Mouse (Mus musculus) forebrain, postnatal 0 days (tissue): Measurements from ENCODE around the gene Phb. TPM values are rescaled to one million over a fixed set of nuclear protein-coding genes. Genes with fewer than 3 reads are reported as not detected.

ENCODE experiments used
- ATAC-seq: fragments of 200-750 bp; cut with Nextera tagmentation; 2 replicates; pipeline ENCODE4 v1.8.0; 2017; ENCODE audit warnings: mild to moderate bottlenecking, moderate library complexity
- DNase-seq: peaks from one replicate; pipeline ENCODE4 v3.0.0-alpha.2; 2015
- H3K27ac ChIP-seq: fragments of 300-500 bp; sonication (generic); 2 replicates; pipeline ENCODE4 v1.5.1; 2014; ENCODE audit warnings: low read depth, mild to moderate bottlenecking, antibody characterized with exemption, low read length, moderate library complexity, mixed read lengths
- H3K27me3 ChIP-seq: fragments of 300-500 bp; sonication (generic); 2 replicates; pipeline ENCODE4 v1.6.1; 2014; ENCODE audit warnings: mild to moderate bottlenecking, low read length, mixed read lengths; ENCODE audit not compliant: insufficient read depth
- H3K36me3 ChIP-seq: fragments of 300-500 bp; sonication (generic); 2 replicates; pipeline ENCODE4 v1.6.1; 2014; ENCODE audit warnings: mild to moderate bottlenecking, moderate library complexity; ENCODE audit not compliant: insufficient read depth
- H3K4me1 ChIP-seq: fragments of 300-500 bp; sonication (generic); 2 replicates; pipeline ENCODE4 v1.6.1; 2014; ENCODE audit warnings: antibody characterized with exemption; ENCODE audit not compliant: insufficient read depth
- H3K4me2 ChIP-seq: fragments of 300-500 bp; sonication (generic); 2 replicates; pipeline ENCODE4 v1.6.1; 2014; ENCODE audit warnings: low read depth, mild to moderate bottlenecking, moderate library complexity
- H3K4me3 ChIP-seq: fragments of 300-500 bp; sonication (generic); 2 replicates; pipeline ENCODE4 v1.5.1; 2014; ENCODE audit warnings: low read depth, low read length, mixed read lengths
- H3K9ac ChIP-seq: fragments of 300-500 bp; sonication (generic); 2 replicates; pipeline ENCODE4 v1.6.1; 2014; ENCODE audit warnings: mild to moderate bottlenecking
- H3K9me3 ChIP-seq: fragments of 300-500 bp; sonication (generic); 2 replicates; pipeline ENCODE4 v1.6.1; 2016; ENCODE audit warnings: low read length
- CTCF ChIP-seq: sonication (generic); IDR thresholded peaks from 2 replicates; pipeline ENCODE4 v1.5.1; 2016; ENCODE audit warnings: antibody characterized with exemption, control low read depth, low read depth
- WGBS: fragments of 180-500 bp; shearing (Covaris S2); extraction: QIAGEN DNeasy Blood & Tissue Kit; methylation state at CpG from one replicate; pipeline ENCODE4 v1.1.7; 2014; 5-methylcytosine and 5-hydroxymethylcytosine counted together
- polyA plus RNA-seq: library from polyadenylated mRNA; unstranded; fragments of >200 nt; fragmentation: Nextera tagmentation; extraction: Ambion mirVana; gene quantifications from 2 replicates; pipeline ENCODE4 v1.2.1, GENCODE M21; 2015
- total RNA-seq: library from RNA; depleted of rRNA; stranded (reverse); fragments of >200 nt; gene quantifications from 2 replicates; pipeline ENCODE4 v1.2.3, GENCODE M21; 2014

Phb gene
- total and polyA plus RNA-seq, 2 experiments from 2014 or later, result 130 to 192 TPM

DNA sequence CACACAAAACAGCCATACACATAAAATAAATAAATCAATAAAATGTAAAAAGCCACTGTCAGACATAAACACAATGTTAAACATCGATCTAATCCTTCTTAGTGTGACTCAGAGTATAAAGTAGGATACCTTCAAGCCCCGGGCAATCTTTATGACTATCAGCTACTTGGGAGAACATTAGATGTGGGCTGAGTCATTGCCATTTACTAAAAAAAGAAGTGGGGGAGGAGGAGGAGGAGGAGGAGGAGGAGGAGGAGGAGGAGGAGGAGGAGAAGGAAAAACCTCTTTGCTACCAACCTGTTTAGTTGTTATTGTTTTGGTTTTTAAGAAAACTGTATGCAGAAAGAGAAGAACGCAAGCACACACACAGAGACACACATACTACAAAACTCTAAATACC is 22.8 kb downstream of the Phb start:
- H3K27ac ChIP-seq, result no peak overlapping the region
- no peaks in the 10 kb centered on the region for H3K27me3 ChIP-seq
- WGBS, result 91% methylated on average over 3 of the region's 3 CpGs
- H3K4me1 ChIP-seq, result no peaks in the 10 kb centered on the region
- no peak overlapping the region for H3K4me3 ChIP-seq
- ATAC-seq (no peak), DNase-seq (no peak)
- TF ChIP-seq CTCF, result no peak
- no peak overlapping the region for H3K9ac ChIP-seq
- H3K9me3 ChIP-seq, result no peaks in the 10 kb centered on the region
- H3K36me3 ChIP-seq, result no peaks in the 10 kb centered on the region
- H3K4me2 ChIP-seq, result no peak overlapping the region

DNA sequence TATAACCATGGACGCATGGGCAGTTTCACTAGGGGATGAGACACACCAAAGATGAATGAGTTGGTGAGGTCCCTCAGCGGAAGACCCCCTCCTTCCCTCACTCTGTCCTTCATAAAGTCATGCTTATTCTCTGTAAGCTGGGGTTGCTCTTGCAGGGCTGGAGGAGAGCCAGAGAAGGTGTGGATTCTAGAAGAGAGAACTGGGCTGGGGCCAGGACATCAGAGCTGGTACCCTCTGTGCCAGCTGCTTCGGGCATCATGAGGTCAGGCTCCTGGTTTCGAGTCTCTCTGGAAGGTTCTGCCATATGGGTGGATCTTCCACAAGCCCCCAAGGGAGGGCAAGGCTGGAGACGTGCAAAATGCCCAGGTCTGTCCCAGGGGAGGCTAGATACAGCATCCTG is 31.8 kb downstream of the Phb start:
- no peaks in the 10 kb centered on the region for H3K9me3 ChIP-seq
- WGBS, result 81% methylated on average over 5 of the region's 5 CpGs
- H3K27ac ChIP-seq, result no peak overlapping the region
- no peak for ATAC-seq
- no peaks in the 10 kb centered on the region for H3K27me3 ChIP-seq
- no peak overlapping the region for H3K4me3 ChIP-seq
- no peak for TF ChIP-seq CTCF
- no peaks in the 10 kb centered on the region for H3K4me1 ChIP-seq
- DNase-seq, result no peak
- H3K36me3 ChIP-seq, result no peaks in the 10 kb centered on the region
- H3K4me2 ChIP-seq, result no peak overlapping the region
- no peak overlapping the region for H3K9ac ChIP-seq

DNA sequence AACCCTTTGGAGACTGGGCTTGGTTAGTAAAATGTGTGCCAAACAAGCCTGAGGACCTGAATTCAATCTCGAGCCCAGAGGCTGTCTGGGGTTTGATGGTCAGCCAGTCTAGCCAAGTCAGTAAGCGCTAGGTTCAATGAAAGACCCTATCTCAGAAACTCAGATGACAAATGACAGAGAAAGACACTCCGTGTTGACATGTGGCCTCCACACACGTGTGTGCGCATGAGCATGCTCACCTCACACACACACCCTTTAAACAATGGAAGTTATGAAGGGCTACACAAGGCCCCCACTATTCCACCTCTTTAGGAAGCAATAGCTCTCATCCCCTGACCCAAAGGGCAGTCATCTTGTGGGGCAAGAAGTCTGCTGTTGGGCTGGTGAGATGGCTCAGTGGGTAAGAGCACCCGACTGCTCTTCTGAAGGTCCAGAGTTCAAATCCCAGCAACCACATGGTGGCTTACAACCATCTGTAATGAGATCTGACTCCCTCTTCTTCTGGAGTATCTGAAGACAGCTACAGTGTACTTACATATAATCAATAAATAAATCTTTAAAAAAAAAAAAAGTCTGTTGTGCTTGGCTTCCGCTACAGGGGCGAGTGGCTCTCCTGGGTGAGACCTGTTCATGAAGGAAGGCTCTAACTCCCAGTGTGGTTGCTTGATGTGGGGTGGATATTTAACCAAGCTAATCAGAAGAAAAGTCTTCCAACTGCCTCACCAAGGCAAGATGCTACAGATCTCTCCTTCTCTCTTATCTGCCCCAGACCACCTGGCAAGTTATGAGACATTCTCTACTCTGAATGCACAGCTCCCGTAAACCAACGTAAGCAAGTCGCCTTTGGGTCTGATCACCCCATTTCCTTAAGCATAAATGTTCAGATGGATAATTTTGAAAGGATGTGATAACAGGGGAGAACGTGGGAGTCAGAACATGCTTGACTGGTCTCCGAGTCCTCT is 34.3 kb downstream of the Phb start:
- H3K4me2 ChIP-seq, result no peak overlapping the region
- H3K4me3 ChIP-seq, result no peak overlapping the region
- H3K9me3 ChIP-seq, result no peaks in the 10 kb centered on the region
- H3K27ac ChIP-seq, result no peak overlapping the region
- H3K27me3 ChIP-seq, result no peaks in the 10 kb centered on the region
- no peak for TF ChIP-seq CTCF
- H3K4me1 ChIP-seq, result no peaks in the 10 kb centered on the region
- DNase-seq (no peak), ATAC-seq (no peak)
- no peak overlapping the region for H3K9ac ChIP-seq
- 92% methylated on average over 13 of the region's 13 CpGs for WGBS
- H3K36me3 ChIP-seq, result no peaks in the 10 kb centered on the region

DNA sequence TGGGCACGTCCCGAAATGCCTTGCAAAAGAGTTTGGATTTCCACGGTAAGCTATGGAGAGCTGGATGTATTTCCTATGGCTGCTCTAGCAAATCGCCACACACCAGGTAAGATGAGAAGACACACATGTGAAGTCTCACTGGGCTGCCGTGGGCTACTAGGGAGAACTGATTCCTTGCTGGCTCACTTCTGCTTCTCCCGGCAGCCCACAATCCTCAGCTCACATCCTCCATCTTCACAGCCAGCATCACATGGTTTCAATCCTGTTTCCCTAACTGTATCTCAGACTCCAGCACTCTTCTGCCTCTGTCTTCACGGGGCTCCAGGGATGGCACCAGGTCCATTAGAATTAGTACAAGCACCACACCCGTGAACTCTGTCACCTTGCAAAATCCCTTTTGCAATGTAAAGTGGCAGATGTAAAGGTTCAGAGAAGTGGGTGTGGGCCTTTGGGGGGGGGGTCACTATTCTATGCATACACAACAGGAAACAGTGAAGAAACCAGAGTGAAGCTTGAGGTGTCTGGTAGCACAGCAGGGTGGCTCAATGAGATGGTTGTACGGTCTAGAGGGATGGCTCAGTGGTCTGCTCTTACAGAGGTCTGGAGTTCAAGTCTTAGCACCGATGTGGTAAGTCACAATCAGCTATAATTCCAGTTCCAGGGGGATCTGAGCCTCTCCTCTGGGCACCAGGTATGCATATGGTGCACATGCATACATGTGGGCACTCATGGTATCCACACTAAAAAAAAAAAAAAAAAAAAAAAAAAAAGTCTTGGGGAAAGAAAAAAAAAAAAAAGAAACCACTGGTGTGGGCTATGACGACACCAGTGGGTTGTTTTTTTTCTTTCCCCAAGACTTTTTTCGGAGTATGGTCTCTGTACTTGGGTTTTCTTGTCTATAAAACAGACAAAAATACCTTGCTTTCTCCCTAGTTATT is 37.5 kb downstream of the Phb start:
- H3K4me3 ChIP-seq, result no peak overlapping the region
- no peak overlapping the region for H3K27ac ChIP-seq
- H3K4me1 ChIP-seq, result no peaks in the 10 kb centered on the region
- no peak for DNase-seq
- H3K36me3 ChIP-seq, result no peaks in the 10 kb centered on the region
- H3K27me3 ChIP-seq, result no peaks in the 10 kb centered on the region
- WGBS, result 94% methylated on average over 12 of the region's 12 CpGs
- H3K4me2 ChIP-seq, result no peak overlapping the region
- no peak overlapping the region for H3K9ac ChIP-seq
- ATAC-seq, result no peak
- TF ChIP-seq CTCF, result no peak
- H3K9me3 ChIP-seq, result no peaks in the 10 kb centered on the region

DNA sequence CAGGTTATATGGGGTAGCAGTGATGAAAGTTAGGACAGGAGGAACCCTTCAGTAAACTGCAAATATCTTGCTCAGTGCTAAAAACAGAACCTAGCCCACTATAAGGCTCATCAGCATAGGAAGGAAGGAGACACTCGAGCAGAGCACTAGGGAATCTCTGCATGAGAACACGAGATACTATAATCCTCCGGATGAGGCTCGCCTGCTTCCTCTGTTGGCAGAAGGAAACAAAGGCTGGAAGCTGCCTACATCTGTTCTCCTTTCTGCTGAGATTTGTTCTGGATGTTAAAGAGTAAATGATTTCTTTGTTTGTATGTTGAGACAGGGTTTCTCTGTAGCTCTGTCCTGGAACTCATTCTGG is 38.2 kb downstream of the Phb start:
- Histone ChIP-seq H3K9ac (no peak overlapping the region), H3K4me1 (no peaks in the 10 kb centered on the region), H3K4me3 (no peak overlapping the region), H3K27me3 (no peaks in the 10 kb centered on the region), H3K36me3 (no peaks in the 10 kb centered on the region), H3K9me3 (no peaks in the 10 kb centered on the region), H3K27ac (no peak overlapping the region), H3K4me2 (no peak overlapping the region)
- no peak for TF ChIP-seq CTCF
- WGBS, result 74% methylated on average over 4 of the region's 4 CpGs
- ATAC-seq (no peak), DNase-seq (no peak)

DNA sequence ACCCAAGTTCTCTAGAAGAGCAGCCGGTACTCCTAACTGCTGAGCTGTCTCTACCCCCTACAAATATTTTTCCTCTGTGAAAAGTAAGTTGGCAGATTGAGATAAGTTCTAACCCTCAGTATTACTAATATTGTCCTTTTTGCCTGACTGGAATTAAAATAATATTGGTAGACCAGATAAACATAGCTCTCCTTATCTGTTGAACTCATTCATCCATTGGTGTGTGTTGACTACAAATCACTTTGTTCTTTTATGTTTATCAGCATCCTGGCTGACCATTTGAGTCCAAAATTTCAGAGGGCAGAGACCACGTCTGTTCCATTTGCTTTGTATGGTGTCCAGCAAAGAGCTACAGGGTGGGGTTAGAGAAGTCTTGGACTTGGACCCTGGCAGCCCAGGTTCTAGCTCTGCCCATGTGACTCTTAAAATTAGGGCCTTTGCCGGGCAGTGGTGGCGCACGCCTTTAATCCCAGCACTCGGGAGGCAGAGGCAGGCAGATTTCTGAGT is 42.8 kb downstream of the Phb start:
- ATAC-seq (no peak), DNase-seq (no peak)
- Histone ChIP-seq H3K9ac (no peak overlapping the region), H3K27me3 (no peaks in the 10 kb centered on the region), H3K9me3 (no peaks in the 10 kb centered on the region), H3K4me1 (peaks cover 8% of the 10 kb centered on the region), H3K27ac (no peak overlapping the region), H3K36me3 (no peaks in the 10 kb centered on the region), H3K4me2 (no peak overlapping the region), H3K4me3 (no peak overlapping the region)
- no peak for TF ChIP-seq CTCF
- 94% methylated on average over 6 of the region's 6 CpGs for WGBS
